Mouse (Mus musculus) C2C12 (cell line): ENCODE data around the gene Cpne7.

Source experiments
- CEBPB ChIP-seq: IDR thresholded peaks from one replicate; pipeline ENCODE4 v1.6.1; 2011; ENCODE audit warnings: low read depth, mild to moderate bottlenecking, control low read depth, moderate library complexity
- CTCF ChIP-seq: IDR thresholded peaks from one replicate; pipeline ENCODE4 v1.5.1; 2011; ENCODE audit not compliant: control insufficient read depth, insufficient read depth, insufficient read length
- MAX ChIP-seq: IDR thresholded peaks from one replicate; pipeline ENCODE4 v1.6.1; 2011; ENCODE audit warnings: mild to moderate bottlenecking, control low read depth
- MYOD1 ChIP-seq: IDR thresholded peaks from one replicate; pipeline ENCODE4 v1.6.1; 2011; ENCODE audit warnings: low read depth; ENCODE audit not compliant: control insufficient read depth, insufficient read length
- MYOG ChIP-seq: IDR thresholded peaks from one replicate; pipeline ENCODE4 v1.6.1; 2011; ENCODE audit not compliant: control insufficient read depth, insufficient read length; ENCODE audit errors: extremely low read depth
- USF1 ChIP-seq: IDR thresholded peaks from one replicate; pipeline ENCODE4 v1.6.1; 2011; ENCODE audit warnings: low read depth, mild to moderate bottlenecking, control low read depth, moderate library complexity

GRCm38 (mm10) chr8:123113908-123114469 lies 3.2 kb upstream of the Cpne7 start:
- no peak for TF ChIP-seq CTCF
- TF ChIP-seq USF1, result no peak
- TF ChIP-seq MAX, result no peak
- no peak for TF ChIP-seq MYOD1
- TF ChIP-seq CEBPB, result no peak
- TF ChIP-seq MYOG, result no peak
